Mouse (Mus musculus) heart, adult 18-20 months (tissue): ENCODE results near the gene Kdm4a. TPM values are rescaled to one million over a fixed set of nuclear protein-coding genes. Genes with fewer than 3 reads are reported as not detected.

Experiments
- DNase-seq, 2 experiments: peaks; one replicate each; pipeline ENCODE4 v3.0.0; 2021 to 2022; ENCODE audit warnings: mixed read lengths in 1 of 2
- microRNA-seq, 2 experiments: library from miRNA; unstranded; fragments of <30 nt; microRNA quantifications; one replicate each; pipeline ENCODE4 v1.2.0; 2022
- total RNA-seq, 2 experiments: library from RNA; stranded (reverse); gene quantifications; 2 replicates each; pipeline ENCODE4 v1.2.3; 2021

The Kdm4a gene
- total RNA-seq, 2 experiments from 2014 or later, result 24.9 to 25.8 TPM

DNA sequence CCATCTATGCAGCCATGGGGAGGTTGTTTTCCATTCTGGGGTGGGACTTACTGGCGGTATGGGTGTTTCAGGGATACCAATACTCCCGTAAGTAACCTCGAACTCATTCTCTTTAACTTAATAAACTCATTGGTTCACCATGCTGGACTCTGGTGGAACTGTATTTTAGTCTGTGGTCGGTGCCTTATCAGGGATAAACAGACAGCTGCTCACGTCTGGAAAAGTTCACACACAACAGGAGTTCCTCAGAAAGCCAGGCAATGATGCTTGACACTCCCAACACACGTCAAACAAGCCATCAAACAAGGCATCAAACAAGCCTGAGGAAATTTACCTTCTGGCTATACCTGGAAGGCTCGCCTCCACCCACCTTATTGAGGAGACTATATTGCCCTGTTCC lies 64.7 kb downstream of the Kdm4a start:
- no peak for DNase-seq

DNA sequence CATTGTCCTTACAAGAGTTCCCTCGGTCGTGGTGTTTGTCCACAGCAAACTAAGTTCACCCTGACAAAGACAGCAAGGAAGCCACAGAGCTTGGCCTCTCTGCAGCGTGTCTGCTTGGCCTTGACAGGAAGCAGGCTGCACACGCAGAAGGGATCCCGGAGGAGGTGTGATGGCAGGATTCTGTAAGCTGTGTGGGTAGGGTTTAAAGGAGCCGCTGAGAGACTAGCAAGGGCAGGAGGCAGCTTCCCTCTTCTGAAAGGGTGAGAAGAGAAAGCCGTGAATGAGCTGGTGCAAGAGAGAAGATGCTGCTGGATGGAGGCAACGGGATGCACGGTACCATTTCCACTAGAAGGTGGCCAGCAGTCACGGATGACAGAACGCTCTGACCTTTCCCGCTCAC lies 67.2 kb downstream of the Kdm4a start:
- no peak for DNase-seq

GRCm38 (mm10) chr4:118109649-118110048 lies 70.2 kb downstream of the Kdm4a start:
- no peak for DNase-seq

DNA sequence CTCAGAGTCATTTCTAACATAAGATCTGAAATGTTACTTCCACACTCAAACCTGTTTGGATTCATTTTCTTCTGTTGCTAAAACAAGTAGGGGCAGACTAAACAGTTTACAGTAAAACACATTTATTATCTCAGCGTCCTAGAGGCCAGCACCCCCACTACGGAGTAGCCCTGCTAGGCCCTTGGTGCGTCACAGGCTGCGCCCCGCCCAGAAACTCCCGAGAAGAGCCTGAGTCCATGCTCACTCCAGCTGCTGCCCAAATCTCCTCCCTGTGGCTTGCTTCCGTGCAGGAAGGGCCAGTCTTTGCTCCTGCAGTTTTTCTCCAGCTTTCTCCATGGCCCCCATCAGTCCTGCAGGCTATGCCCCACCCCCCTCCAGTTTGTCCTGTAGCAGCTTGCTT lies 71.1 kb downstream of the Kdm4a start:
- peak; percentile 31 to 32 for DNase-seq

- no peak for DNase-seq
These were observed 74.4 kb downstream of the Kdm4a start for GRCm38 (mm10) chr4:118105256-118106053.

GRCm38 (mm10) chr4:118103280-118103830 lies 76.5 kb downstream of the Kdm4a start:
- no peak for DNase-seq

GRCm38 (mm10) chr4:118101497-118101896 lies 78.3 kb downstream of the Kdm4a start:
- DNase-seq, result no peak

DNA sequence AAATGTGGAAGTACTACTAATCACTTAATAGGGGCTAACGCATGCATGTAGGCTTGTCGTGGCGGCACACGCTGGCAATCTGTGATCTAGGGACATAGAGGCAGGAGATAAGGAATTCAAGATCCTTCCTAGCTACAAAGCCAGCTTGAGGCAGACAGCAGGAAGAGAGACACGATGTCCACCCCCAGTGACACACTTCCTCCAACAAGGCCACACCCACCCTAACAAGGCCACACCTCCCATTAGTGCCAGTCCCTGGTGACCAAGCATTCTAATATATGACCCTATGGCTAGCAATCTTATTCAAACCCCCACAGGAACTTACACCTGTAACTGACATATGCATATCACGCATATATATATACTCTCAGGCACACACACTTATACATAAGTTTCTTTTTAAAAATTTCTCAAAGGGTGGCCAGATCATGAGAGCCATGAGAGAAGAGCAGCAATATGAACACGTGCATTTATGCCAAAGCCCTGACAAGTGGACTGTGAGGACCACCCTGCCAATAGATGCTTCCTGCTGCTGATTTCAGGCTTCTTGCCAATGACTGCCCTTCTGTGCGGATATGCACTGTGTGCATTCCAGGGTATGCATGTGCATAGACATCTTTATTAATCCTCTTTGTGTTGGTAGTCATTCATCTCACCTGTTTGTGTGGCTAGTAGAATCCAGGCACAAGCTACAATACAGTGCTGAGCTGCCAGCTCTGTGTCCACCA lies 80.0 kb downstream of the Kdm4a start:
- DNase-seq, result no peak

GRCm38 (mm10) chr4:118098571-118098970 lies 81.3 kb downstream of the Kdm4a start:
- no peak for DNase-seq

GRCm38 (mm10) chr4:118096069-118096468 lies 83.8 kb downstream of the Kdm4a start:
- no peak for DNase-seq

DNA sequence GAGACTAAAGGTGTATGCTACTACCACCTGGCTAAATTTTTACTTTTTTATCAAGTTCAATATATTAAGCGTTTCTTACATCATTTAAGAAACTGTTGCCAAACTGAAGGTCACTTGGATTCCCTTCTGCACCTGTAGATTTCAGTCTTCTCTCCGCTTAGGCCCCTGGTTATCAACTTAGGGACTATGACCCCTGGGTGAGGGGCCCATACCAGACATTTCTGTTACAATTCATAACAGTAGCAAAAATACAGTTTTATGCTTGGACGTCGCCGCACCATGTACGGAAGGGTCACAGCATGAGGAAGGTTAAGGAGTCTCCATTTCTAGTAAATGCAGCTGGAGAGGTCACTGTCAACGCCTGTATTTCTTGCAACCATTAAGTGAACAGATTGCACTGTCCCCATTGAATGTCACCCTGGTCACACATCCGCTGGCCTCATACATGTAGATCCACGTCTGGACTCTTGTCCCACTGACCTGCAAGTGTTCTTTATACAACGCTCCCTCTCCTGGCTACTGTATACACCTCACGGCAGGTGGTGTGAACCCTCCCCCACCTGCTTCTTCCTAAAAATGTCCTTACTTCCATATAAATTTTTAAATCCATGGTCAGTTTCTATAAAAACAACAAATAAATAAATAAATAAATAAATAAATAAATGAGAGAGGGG lies 86.9 kb downstream of the Kdm4a start:
- no peak for DNase-seq

DNA sequence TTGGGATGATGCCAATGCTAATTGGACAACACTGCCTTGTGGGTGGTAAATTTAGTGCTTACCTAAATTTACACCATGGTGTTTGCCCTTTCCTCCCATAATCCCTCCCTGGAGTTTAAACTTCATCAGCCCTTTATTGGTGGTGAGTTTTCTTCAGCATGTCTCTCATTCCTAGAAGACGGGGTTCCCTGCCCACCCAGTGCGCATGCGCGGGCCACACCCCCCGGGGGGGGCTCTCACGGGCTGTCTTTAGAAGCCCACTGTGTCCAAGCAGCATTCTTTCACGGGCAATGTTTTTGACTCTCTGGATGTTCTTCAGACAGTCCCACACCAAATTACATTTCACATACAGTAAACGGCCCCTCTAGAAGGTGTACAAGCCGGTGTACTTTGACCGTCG lies 89.4 kb downstream of the Kdm4a start:
- no peak for DNase-seq

- DNase-seq, result peak; percentile 26 to 63
These were observed 89.9 kb downstream of the Kdm4a start for GRCm38 (mm10) chr4:118089939-118090338.

DNA sequence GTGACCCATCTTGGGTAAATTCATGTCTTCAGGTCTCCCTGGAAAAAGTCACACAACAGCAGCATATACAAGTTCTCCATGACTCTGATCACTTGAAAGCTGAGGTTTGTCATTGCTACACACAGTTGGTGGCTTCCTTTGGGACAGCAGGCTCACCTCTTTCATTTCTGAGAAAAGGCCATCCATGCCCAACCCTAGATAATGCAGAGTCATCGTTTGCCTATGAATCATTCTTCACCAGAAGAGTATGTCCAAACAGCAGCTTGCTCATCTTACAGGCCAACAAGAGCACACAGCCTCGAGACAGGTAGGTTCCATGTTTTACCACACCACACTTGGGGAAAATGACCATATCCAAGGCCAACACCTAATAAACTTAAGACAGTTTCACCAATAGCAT lies 91.1 kb downstream of the Kdm4a start:
- no peak for DNase-seq

Small RNA genes lying within 50 kb of the gene (microRNA-seq; reads per million reads assigned to microRNA genes)
- 0 reads per million in 2 experiments for gene Mir7226

Other genes with a start within 250 kb of the Kdm4a start
- 10 to 100 TPM; 55.9 to 57.6 TPM for gene St3gal3, start 45.1 kb downstream of the Kdm4a start, total RNA-seq
- 1 to 10 TPM; 3.5 to 7.0 TPM for gene Ptprf, start 111.4 kb upstream of the Kdm4a start, total RNA-seq
- gene Szt2, start 229.2 kb upstream of the Kdm4a start, total RNA-seq, result 10 to 100 TPM in 1 of 2 experiments, 1 to 10 TPM in 1; 7.8 to 10.5 TPM
- 10 to 100 TPM; 32.8 to 37.2 TPM for gene Med8, start 229.3 kb upstream of the Kdm4a start, total RNA-seq
- gene Elovl1, start 248.1 kb upstream of the Kdm4a start, total RNA-seq, result 10 to 100 TPM; 15.7 to 17.2 TPM